Mouse (Mus musculus): Measurements from ENCODE around the gene Trim56.

DNA sequence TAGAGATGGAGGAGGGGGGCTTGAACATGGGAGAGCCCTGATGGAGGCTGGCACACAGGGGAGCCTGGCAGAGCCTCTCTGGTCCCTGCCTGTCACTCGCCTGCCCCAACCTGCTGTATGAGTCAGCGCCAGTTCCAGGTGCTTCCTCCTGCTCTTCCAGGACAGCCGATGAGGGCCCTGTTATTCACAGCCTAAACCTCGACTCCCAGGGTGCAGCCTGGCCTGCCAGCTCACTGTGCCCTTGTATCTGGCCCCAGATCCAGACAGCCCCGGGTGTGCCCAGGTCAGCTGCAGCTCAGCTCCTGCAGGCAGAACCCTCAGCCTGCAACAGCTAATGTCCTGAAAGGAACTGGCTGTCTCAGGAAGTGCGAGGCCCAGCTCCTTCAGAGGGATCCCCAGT is 24.4 kb downstream of the Trim56 start:
- TF ChIP-seq CTCF (IDR thresholded peaks at IDR 0.05; ENCODE audit: low read depth) (no peak), EP300 (optimal IDR thresholded peaks at IDR 0.05) (no peak)

Measured in stomach, postnatal 0 days (tissue).